Mouse (Mus musculus) liver, adult 2 months (tissue): ENCODE results near the gene Katnal1. TPM values are rescaled to one million over a fixed set of nuclear protein-coding genes. Genes with fewer than 3 reads are reported as not detected.

Source experiments
- DNase-seq: peaks from one replicate; pipeline ENCODE4 v3.0.0-alpha.2; 2011; ENCODE audit warnings: low read depth, low spot score; ENCODE audit errors: extremely low read depth
- H3K27ac ChIP-seq: fragments of 200-500 bp; replicated peaks from 2 replicates; pipeline ENCODE4 v1.5.1; 2012; ENCODE audit warnings: low read depth, mild to moderate bottlenecking, control low read depth, inconsistent platforms, low read length; ENCODE audit not compliant: insufficient read depth
- H3K27me3 ChIP-seq: fragments of 200-500 bp; 2 replicates; pipeline ENCODE4 v1.6.1; 2012; ENCODE audit warnings: mild to moderate bottlenecking, moderate library complexity, low read length, inconsistent platforms; ENCODE audit not compliant: control insufficient read depth, insufficient read depth
- H3K36me3 ChIP-seq: fragments of 200-500 bp; 2 replicates; pipeline ENCODE4 v1.6.1; 2012; ENCODE audit warnings: low read length, inconsistent platforms; ENCODE audit not compliant: control insufficient read depth, insufficient read depth
- H3K4me1 ChIP-seq: fragments of 200-500 bp; 2 replicates; pipeline ENCODE4 v1.6.1; 2011; ENCODE audit warnings: low read length; ENCODE audit not compliant: control insufficient read depth, insufficient read depth
- H3K4me3 ChIP-seq: fragments of 200-500 bp; 2 replicates; pipeline ENCODE4 v1.5.1; 2011; ENCODE audit warnings: low read depth, mild to moderate bottlenecking, control low read depth, low read length, moderate library complexity; ENCODE audit not compliant: insufficient read depth
- H3K79me2 ChIP-seq: fragments of 200-500 bp; 2 replicates; pipeline ENCODE4 v1.6.1; 2012; ENCODE audit warnings: inconsistent platforms, mild to moderate bottlenecking, low read length, moderate library complexity; ENCODE audit not compliant: control insufficient read depth, insufficient read depth
- H3K9ac ChIP-seq: fragments of 200-500 bp; 2 replicates; pipeline ENCODE4 v1.6.1; 2012; ENCODE audit warnings: low read depth, mild to moderate bottlenecking, control low read depth, inconsistent platforms, low read length
- CTCF ChIP-seq: fragments of 200-500 bp; IDR thresholded peaks from 2 replicates; pipeline ENCODE4 v1.5.1; 2011; ENCODE audit warnings: low read depth, low read length, control low read depth
- POLR2A ChIP-seq: fragments of 200-500 bp; IDR thresholded peaks from 2 replicates; pipeline ENCODE4 v1.6.1; 2011; ENCODE audit warnings: low read length, control low read depth; ENCODE audit not compliant: insufficient read depth; ENCODE audit errors: extremely low read depth
- WGBS: fragments of 180-500 bp; shearing (Covaris S2); methylation state at CpG from one replicate; pipeline ENCODE4 v1.1.7; 2018; 5-methylcytosine and 5-hydroxymethylcytosine counted together
- polyA plus RNA-seq: library from polyadenylated mRNA; depleted of rRNA; stranded (reverse); fragments of >200 nt; gene quantifications from 2 replicates; pipeline ENCODE4 v1.2.3, GENCODE M21; 2012
- total RNA-seq: library from RNA; depleted of rRNA; stranded (reverse); fragments of >200 nt; gene quantifications from 2 replicates; pipeline ENCODE4 v1.2.3, GENCODE M21; 2014

Katnal1 gene
- total and polyA plus RNA-seq, 2 experiments = 1.5 to 3.9 TPM

DNA sequence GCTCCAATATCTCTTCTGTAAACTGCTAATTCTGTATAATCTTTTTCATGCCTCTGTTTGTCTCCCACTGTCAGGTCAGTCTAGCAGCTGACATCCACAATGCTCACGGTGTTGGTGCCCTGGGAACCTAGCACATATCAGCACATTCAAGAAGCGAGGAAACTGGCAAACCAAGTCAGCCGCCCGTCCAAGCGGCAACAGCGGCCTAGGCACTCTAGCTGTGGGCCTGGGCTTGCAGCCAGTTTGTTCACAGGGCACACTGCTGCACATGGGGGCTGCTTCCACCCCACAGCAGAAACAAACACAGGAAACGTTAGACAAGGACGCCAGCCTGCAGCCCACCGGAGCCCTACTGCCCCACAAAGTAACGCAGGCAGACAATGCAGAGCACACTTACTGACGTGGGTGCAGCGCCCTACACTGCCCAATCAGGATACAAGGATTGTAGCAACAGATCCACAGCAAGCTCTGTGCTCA is 31.1 kb downstream of the Katnal1 start:
- H3K9ac ChIP-seq = no peak overlapping the region
- no peak overlapping the region for H3K27ac ChIP-seq
- WGBS = 79% methylated on average over 12 of the region's 12 CpGs
- H3K36me3 ChIP-seq = no peaks in the 10 kb centered on the region
- no peak overlapping the region for H3K4me3 ChIP-seq
- DNase-seq = no peak
- H3K4me1 ChIP-seq = peaks cover 4% of the 10 kb centered on the region
- no peak for TF ChIP-seq CTCF
- TF ChIP-seq POLR2A = no peak
- no peaks in the 10 kb centered on the region for H3K79me2 ChIP-seq
- no peaks in the 10 kb centered on the region for H3K27me3 ChIP-seq

GRCm38 (mm10) chr5:148897069-148897702 is 31.9 kb downstream of the Katnal1 start:
- TF ChIP-seq POLR2A (no peak), CTCF (no peak)
- Histone ChIP-seq H3K79me2 (no peaks in the 10 kb centered on the region), H3K4me3 (no peak overlapping the region), H3K9ac (no peak overlapping the region), H3K36me3 (peaks cover under 1% of the 10 kb centered on the region; the same call in 1 of the 2 replicates), H3K27ac (no peak overlapping the region), H3K27me3 (no peaks in the 10 kb centered on the region), H3K4me1 (peaks cover 4% of the 10 kb centered on the region)
- WGBS = 73% methylated on average over 14 of the region's 14 CpGs
- no peak for DNase-seq

GRCm38 (mm10) chr5:148896515-148896914 is 32.6 kb downstream of the Katnal1 start:
- DNase-seq = no peak
- Histone ChIP-seq H3K27me3 (no peaks in the 10 kb centered on the region), H3K9ac (no peak overlapping the region), H3K27ac (no peak overlapping the region), H3K79me2 (no peaks in the 10 kb centered on the region), H3K4me3 (no peak overlapping the region), H3K36me3 (peaks cover 3% of the 10 kb centered on the region; the same call in 1 of the 2 replicates), H3K4me1 (peaks cover 4% of the 10 kb centered on the region)
- TF ChIP-seq CTCF = no peak
- TF ChIP-seq POLR2A = no peak
- 92% methylated on average over 10 of the region's 10 CpGs for WGBS

GRCm38 (mm10) chr5:148895833-148896232 is 33.3 kb downstream of the Katnal1 start:
- H3K9ac ChIP-seq = no peak overlapping the region
- H3K27me3 ChIP-seq = no peaks in the 10 kb centered on the region
- WGBS = 93% methylated on average over 7 of the region's 7 CpGs
- peaks cover 4% of the 10 kb centered on the region for H3K4me1 ChIP-seq
- no peak overlapping the region for H3K4me3 ChIP-seq
- H3K27ac ChIP-seq = no peak overlapping the region
- DNase-seq = no peak
- no peaks in the 10 kb centered on the region for H3K79me2 ChIP-seq
- peaks cover 3% of the 10 kb centered on the region; the same call in 1 of the 2 replicates for H3K36me3 ChIP-seq
- no peak for TF ChIP-seq CTCF
- no peak for TF ChIP-seq POLR2A

GRCm38 (mm10) chr5:148895034-148895433 is 34.1 kb downstream of the Katnal1 start:
- Histone ChIP-seq H3K79me2 (no peaks in the 10 kb centered on the region), H3K4me1 (peaks cover 4% of the 10 kb centered on the region), H3K9ac (no peak overlapping the region), H3K27ac (no peak overlapping the region), H3K4me3 (no peak overlapping the region), H3K36me3 (peaks cover 7% of the 10 kb centered on the region), H3K27me3 (no peaks in the 10 kb centered on the region)
- no peak for TF ChIP-seq CTCF
- TF ChIP-seq POLR2A = no peak
- DNase-seq = no peak
- WGBS = 92% methylated on average over 5 of the region's 5 CpGs

GRCm38 (mm10) chr5:148890237-148890636 is 38.9 kb downstream of the Katnal1 start:
- no peaks in the 10 kb centered on the region for H3K79me2 ChIP-seq
- H3K4me1 ChIP-seq = no peaks in the 10 kb centered on the region
- no peaks in the 10 kb centered on the region for H3K27me3 ChIP-seq
- H3K4me3 ChIP-seq = no peak overlapping the region
- TF ChIP-seq POLR2A (no peak), CTCF (no peak)
- DNase-seq = no peak
- peaks cover 7% of the 10 kb centered on the region for H3K36me3 ChIP-seq
- no peak overlapping the region for H3K27ac ChIP-seq
- WGBS = 96% methylated on average over 4 of the region's 4 CpGs
- H3K9ac ChIP-seq = no peak overlapping the region
